Mouse (Mus musculus): ENCODE data around the gene Snx20.

DNA sequence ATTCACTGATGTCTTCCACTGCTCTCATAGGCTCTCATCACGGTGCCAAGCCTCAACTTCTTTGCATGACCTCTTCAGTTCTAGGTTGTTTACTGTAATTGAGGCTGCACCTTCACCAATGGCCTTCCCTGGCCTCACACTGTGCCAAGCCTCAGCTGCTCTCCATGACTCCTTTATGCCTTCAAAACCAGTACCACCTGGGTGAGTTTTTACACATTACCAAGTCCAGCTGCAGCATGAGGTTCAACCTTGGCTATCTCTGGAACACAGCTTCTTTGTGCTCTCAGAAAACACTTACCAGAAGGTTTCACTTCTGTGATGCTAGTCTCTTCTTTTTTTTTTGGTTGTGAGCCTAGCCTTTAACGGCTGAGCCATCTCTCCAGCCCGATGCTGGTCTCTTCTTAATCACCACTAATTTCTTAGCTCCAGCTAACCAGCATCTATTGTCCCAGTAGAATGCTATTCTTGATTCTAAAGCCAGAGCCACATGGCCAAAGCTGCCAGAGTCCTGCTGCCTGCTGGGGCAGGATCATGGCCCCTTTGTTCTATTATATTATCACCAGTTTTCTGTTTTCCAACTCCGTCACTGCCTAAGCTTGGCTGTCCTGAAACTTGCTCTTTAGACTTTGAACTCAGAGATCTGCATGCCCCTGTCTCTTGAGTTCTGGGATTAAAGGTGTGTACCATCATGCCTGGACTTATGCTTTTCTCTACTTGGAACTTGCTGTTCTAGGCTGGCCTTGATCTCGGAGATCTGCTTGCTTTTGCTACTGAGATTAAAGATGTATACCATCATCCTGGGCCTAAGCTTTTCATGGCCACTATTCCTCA lies 7.0 kb upstream of the Snx20 start:
- TF ChIP-seq POLR2A (IDR thresholded peaks at IDR 0.05; ENCODE audit: borderline replicate concordance, low read depth, low read length), result no peak
- TF ChIP-seq CTCF (IDR thresholded peaks at IDR 0.05; ENCODE audit: low read depth, low read length), result no peak

Measured in bone marrow macrophage, adult 2 months (primary cell).